Mouse (Mus musculus): ENCODE results near the gene Sec22c. TPM values are rescaled to one million over a fixed set of nuclear protein-coding genes. Genes with fewer than 3 reads are reported as not detected.

Sec22c gene
- polyA plus RNA-seq, 1 experiment from 2014 or later = 5.4 TPM

DNA sequence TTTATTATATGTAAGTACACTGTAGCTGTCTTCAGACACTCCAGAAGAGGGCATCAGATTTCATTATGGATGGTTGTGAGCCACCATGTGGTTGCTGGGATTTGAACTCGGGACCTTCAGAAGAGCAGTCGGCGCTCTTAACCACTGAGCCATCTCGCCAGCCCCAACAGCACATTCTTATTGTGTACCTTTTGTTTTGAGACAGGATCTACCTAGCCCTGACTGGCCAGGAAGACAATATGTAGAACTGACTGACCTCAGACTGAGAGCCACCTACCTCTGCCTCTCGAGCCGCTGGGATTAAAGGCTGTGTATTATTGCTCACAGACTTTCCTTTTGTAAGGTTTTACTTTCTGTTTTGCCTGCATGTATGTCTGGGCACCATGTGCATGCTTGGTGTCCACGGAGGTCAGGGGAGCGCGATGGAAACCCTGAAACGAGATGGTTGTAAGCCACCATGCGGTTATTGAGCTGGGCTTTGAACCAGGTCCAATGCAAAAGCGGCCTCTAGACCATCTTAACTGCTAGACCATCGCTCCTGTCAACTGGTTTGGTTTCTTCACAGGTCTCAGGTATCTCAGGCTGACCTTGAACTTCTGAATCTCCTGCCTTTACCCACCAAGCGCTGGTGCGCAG is 12.9 kb upstream of the Sec22c start:
- H3K36me3 ChIP-seq (ENCODE audit: control insufficient read depth, insufficient read depth) = peaks cover 11% of the 10 kb centered on the region; the same call in 1 of the 2 replicates
- H3K27me3 ChIP-seq (ENCODE audit: control insufficient read depth, insufficient read depth, low read length) = no peaks in the 10 kb centered on the region
- peak overlapping the region; percentile 96 for H3K27ac ChIP-seq (ENCODE audit: low read length)
- ATAC-seq (replicated peaks; ENCODE audit: extremely low read depth, insufficient read depth, low FRiP score) = no peak
- H3K4me2 ChIP-seq (ENCODE audit: low read depth, low read length) = peak overlapping the region; percentile 74
- peak overlapping the region; percentile 93 for H3K4me3 ChIP-seq (ENCODE audit: low read length)
- 70% methylated on average over 15 of the region's 15 CpGs for WGBS
- peaks cover 12% of the 10 kb centered on the region for H3K4me1 ChIP-seq (ENCODE audit: control insufficient read depth, insufficient read depth, low read length)
- H3K9ac ChIP-seq (ENCODE audit: low read length) = peak overlapping the region; percentile 78
- H3K9me3 ChIP-seq (replicated peaks; ENCODE audit: control insufficient read depth, low read length) = peaks cover 4% of the 10 kb centered on the region; the same call in 1 of the 2 replicates

DNA sequence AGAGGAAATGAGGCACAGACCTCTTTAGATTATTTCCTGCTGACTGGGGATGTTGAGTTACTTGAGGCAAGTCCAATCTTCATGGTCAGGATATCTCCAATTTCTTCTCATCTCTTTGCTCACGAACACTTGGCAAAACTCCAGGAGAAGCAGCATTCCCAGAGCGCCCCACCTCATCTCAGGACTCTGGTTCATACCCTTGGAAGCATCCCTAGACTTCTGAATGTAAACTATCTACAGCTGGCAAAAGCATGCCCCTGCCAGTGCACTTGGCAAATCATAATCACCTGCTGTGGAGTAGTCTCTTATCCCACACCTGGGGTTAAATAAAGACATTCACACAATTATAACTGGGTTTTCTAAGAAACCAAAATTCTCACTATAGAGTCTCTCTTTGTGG is 11.8 kb upstream of the Sec22c start:
- H3K4me3 ChIP-seq (ENCODE audit: low read length) = no peak overlapping the region
- no peak overlapping the region for H3K9ac ChIP-seq (ENCODE audit: low read length)
- no peak overlapping the region for H3K27ac ChIP-seq (ENCODE audit: low read length)
- H3K9me3 ChIP-seq (replicated peaks; ENCODE audit: control insufficient read depth, low read length) = peaks cover 4% of the 10 kb centered on the region; the same call in 1 of the 2 replicates
- no peaks in the 10 kb centered on the region for H3K27me3 ChIP-seq (ENCODE audit: control insufficient read depth, insufficient read depth, low read length)
- H3K36me3 ChIP-seq (ENCODE audit: control insufficient read depth, insufficient read depth) = peaks cover 20% of the 10 kb centered on the region
- WGBS = 71% methylated on average over 2 of the region's 2 CpGs
- H3K4me1 ChIP-seq (ENCODE audit: control insufficient read depth, insufficient read depth, low read length) = peaks cover 13% of the 10 kb centered on the region
- no peak overlapping the region for H3K4me2 ChIP-seq (ENCODE audit: low read depth, low read length)
- ATAC-seq (replicated peaks; ENCODE audit: extremely low read depth, insufficient read depth, low FRiP score) = no peak

DNA sequence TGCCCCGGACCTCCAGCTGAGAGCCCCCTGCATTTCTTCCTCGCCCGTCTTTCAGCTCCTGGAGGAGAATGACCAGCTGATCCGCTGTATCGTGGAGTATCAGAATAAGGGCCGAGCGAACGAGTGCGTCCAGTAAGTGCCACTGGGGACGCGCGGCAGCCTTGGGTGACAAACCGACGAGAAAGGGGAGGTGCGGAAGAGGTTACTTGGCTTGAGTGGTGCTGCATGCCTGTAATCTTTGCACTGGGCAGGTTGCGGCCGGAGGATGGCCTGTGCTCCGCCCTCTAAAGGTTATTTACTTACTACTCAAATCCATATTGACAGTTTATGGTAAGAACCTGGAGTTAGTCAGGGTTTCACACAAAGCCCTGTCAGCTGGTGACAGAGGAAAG is 5.3 kb upstream of the Sec22c start:
- no peaks in the 10 kb centered on the region for H3K9me3 ChIP-seq (replicated peaks; ENCODE audit: control insufficient read depth, low read length)
- ATAC-seq (replicated peaks; ENCODE audit: extremely low read depth, insufficient read depth, low FRiP score) = peak; percentile 35
- peaks cover 20% of the 10 kb centered on the region for H3K4me1 ChIP-seq (ENCODE audit: control insufficient read depth, insufficient read depth, low read length)
- peak overlapping the region; percentile 68 for H3K4me2 ChIP-seq (ENCODE audit: low read depth, low read length)
- H3K9ac ChIP-seq (ENCODE audit: low read length) = peak overlapping the region; percentile 97
- peak overlapping the region; percentile 96 for H3K4me3 ChIP-seq (ENCODE audit: low read length)
- 0% methylated on average over 18 of the region's 18 CpGs for WGBS
- H3K36me3 ChIP-seq (ENCODE audit: control insufficient read depth, insufficient read depth) = peaks cover 16% of the 10 kb centered on the region
- H3K27ac ChIP-seq (ENCODE audit: low read length) = peak overlapping the region; percentile 99
- no peaks in the 10 kb centered on the region for H3K27me3 ChIP-seq (ENCODE audit: control insufficient read depth, insufficient read depth, low read length)

DNA sequence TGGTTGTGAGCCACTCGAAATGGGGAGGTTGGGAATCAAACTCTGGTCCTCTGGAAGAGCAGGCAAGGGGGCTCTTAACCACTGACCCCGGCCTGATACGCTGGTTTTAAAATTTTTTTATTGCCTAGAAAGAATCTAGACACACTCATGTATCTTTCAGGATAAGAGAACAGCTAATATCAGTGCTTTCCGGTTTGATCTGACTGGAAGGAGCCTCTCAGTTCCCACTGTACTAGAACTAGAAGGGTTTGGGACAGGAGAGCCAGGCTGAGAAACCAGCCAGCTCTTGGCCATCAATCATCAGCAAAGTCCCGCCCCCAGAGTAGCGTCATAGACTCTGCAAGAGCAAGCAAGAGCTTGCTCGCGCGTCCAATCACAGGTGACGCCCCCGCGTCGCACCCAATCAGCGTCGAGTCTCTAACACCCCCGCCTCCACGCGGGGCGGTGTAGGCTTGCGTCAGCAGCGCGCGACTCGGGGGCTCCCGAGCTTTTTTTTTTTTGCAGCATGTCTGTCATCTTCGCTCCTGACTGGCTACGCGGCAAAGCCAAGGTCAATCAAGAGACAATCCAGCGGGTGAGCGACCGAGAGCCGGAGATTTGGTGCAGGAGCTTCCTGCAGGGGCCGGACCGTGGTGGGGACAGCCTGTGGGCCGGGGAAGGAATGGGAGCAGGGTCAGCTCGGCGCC is 4.8 kb upstream of the Sec22c start, which contains the start of gene Ss18l2:
Gene Ss18l2, plus strand, starts transcription at position 432 of the 686 bp plus-strand sequence.
- Histone ChIP-seq H3K36me3 (ENCODE audit: control insufficient read depth, insufficient read depth) (peaks cover 16% of the 10 kb centered on the region), H3K27ac (ENCODE audit: low read length) (peak within 1 kb of the TSS; percentile 99), H3K9me3 (replicated peaks; ENCODE audit: control insufficient read depth, low read length) (no peaks in the 10 kb centered on the region), H3K4me1 (ENCODE audit: control insufficient read depth, insufficient read depth, low read length) (peaks cover 24% of the 10 kb centered on the region), H3K4me3 (ENCODE audit: low read length) (peak within 1 kb of the TSS; percentile 96), H3K4me2 (ENCODE audit: low read depth, low read length) (peak within 1 kb of the TSS; percentile 68), H3K9ac (ENCODE audit: low read length) (peak within 1 kb of the TSS; percentile 97), H3K27me3 (ENCODE audit: control insufficient read depth, insufficient read depth, low read length) (no peaks in the 10 kb centered on the region)
- ATAC-seq (replicated peaks; ENCODE audit: extremely low read depth, insufficient read depth, low FRiP score) = peak; percentile 99
- WGBS = 4% methylated on average over 37 of the region's 37 CpGs

DNA sequence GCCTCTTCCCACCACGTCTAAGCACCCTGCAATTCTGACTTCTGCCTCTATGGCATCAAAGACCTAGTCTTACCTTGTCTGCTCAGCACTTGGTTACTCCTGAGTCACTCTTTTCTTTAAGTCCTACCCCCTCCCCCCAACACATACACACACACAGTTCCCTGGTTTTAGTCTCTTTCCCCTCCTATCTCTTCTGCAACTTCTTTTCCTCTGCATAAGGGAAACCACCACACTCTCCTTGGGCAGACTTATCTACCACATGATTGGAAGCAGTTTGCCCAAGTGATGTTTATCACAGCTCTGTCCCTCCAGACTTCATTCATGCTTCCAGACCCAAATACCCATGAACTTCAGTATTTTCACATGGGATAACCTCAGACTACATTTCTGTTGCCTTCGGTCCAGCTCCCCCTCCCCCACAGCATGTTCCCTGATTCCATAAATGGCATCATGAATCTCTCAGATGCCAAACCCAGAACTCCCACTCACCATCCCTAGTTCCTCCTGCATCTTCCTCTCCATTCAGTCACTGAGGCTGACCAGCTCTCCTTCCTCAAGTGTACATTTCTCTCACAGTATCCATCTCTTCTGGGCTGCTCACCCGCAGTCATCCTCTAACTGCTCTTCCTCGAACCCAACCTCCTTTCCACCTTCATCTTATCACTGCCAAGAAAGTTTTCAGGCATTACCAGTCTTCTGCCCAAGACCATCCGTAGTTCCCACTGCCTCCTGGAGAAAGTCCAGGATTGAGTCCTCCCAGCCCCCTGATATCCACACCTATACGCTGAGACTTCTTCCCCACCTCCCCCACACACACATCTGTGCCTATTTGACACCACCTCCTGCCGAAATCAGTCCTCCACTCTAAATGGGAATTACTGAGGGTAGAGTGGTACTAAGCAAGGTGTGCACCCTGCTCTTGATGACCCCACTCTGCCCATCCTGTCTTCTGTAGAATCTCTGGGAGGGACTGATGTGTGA is 3.5 kb upstream of the Sec22c start:
- Histone ChIP-seq H3K27ac (ENCODE audit: low read length) (no peak overlapping the region), H3K27me3 (ENCODE audit: control insufficient read depth, insufficient read depth, low read length) (no peaks in the 10 kb centered on the region), H3K4me2 (ENCODE audit: low read depth, low read length) (no peak overlapping the region), H3K4me3 (ENCODE audit: low read length) (no peak overlapping the region), H3K4me1 (ENCODE audit: control insufficient read depth, insufficient read depth, low read length) (peaks cover 30% of the 10 kb centered on the region), H3K9ac (ENCODE audit: low read length) (no peak overlapping the region), H3K36me3 (ENCODE audit: control insufficient read depth, insufficient read depth) (peaks cover 14% of the 10 kb centered on the region), H3K9me3 (replicated peaks; ENCODE audit: control insufficient read depth, low read length) (no peaks in the 10 kb centered on the region)
- no peak for ATAC-seq (replicated peaks; ENCODE audit: extremely low read depth, insufficient read depth, low FRiP score)
- WGBS = 63% methylated on average over 7 of the region's 7 CpGs

DNA sequence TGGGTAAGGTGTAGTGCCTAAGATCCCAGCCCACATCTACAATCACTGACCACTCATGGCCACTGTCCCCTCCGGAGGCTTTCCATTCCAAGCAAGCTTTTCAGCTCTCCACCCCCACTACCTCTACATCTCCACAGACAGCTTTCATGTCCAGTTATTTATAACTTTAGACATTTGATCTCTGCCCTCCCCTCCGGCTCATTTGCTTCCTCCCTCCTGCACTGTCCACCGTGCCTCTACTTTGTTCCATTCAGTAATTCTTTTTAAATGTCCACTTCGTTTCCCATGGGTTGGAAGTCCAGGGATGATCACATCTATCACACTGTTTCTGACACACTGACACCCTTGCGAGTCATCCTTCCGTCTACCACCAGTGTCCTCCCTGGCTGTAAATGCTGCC is 2.5 kb upstream of the Sec22c start:
- 42% methylated on average over 6 of the region's 6 CpGs for WGBS
- Histone ChIP-seq H3K27ac (ENCODE audit: low read length) (no peak overlapping the region), H3K4me1 (ENCODE audit: control insufficient read depth, insufficient read depth, low read length) (peaks cover 30% of the 10 kb centered on the region), H3K36me3 (ENCODE audit: control insufficient read depth, insufficient read depth) (peaks cover 5% of the 10 kb centered on the region), H3K9ac (ENCODE audit: low read length) (no peak overlapping the region), H3K27me3 (ENCODE audit: control insufficient read depth, insufficient read depth, low read length) (no peaks in the 10 kb centered on the region), H3K9me3 (replicated peaks; ENCODE audit: control insufficient read depth, low read length) (no peaks in the 10 kb centered on the region), H3K4me3 (ENCODE audit: low read length) (no peak overlapping the region), H3K4me2 (ENCODE audit: low read depth, low read length) (no peak overlapping the region)
- no peak for ATAC-seq (replicated peaks; ENCODE audit: extremely low read depth, insufficient read depth, low FRiP score)

DNA sequence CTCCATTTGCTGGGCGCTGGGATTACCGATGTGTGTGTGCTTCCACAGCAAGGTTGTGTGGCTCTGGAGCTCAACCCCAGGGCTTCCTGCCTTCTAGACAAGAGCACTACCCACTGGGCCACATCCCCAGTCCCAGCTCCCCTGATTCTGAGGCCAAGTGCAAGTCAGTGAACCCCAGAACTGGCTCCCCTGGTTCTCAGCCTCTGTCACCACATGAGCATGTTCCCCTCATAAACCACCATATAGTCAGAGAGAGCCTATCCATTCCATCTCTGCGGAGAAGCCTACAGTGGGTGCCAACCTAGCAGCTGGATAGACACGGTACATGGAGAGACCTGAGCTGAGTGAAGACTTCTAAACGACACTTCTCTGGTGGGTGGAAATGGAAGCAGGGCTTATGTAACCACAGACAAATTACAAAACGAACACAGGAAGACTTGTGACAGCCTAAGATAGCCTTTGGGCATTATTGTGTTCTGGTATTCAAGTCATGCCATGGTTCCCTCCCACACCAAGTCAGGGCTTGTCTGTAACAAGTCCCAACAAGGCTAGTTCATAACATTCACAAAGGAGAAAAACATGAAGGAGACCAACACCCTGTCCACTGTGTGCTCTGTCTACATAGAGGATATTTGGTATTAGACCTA is 862 bp upstream of the Sec22c start:
- 79% methylated on average over 6 of the region's 6 CpGs for WGBS
- H3K9me3 ChIP-seq (replicated peaks; ENCODE audit: control insufficient read depth, low read length) = no peaks in the 10 kb centered on the region
- H3K4me1 ChIP-seq (ENCODE audit: control insufficient read depth, insufficient read depth, low read length) = peaks cover 21% of the 10 kb centered on the region
- no peak overlapping the region for H3K4me3 ChIP-seq (ENCODE audit: low read length)
- H3K9ac ChIP-seq (ENCODE audit: low read length) = no peak overlapping the region
- no peak for ATAC-seq (replicated peaks; ENCODE audit: extremely low read depth, insufficient read depth, low FRiP score)
- H3K27ac ChIP-seq (ENCODE audit: low read length) = no peak overlapping the region
- no peaks in the 10 kb centered on the region for H3K27me3 ChIP-seq (ENCODE audit: control insufficient read depth, insufficient read depth, low read length)
- H3K4me2 ChIP-seq (ENCODE audit: low read depth, low read length) = no peak overlapping the region
- H3K36me3 ChIP-seq (ENCODE audit: control insufficient read depth, insufficient read depth) = no peaks in the 10 kb centered on the region

DNA sequence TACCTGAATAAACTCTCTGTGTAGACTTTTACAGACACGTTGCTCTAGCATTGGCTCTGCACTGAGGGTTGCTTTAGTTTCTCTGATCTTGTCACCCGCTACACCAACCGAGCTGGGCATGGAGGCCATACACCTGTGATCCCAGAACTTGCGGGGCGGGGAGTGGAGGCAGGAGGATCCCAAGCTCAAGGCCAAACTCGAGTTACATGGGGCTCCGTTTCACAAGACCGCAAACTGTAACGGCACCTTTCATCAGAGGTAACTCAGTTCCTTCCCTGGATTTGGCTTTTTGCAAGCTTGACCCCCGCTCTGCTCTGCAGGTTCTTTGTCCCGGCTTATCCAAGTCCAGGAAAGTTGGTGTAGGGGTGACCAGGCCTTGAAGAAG is 1.0 kb downstream of the Sec22c start:
- ATAC-seq (replicated peaks; ENCODE audit: extremely low read depth, insufficient read depth, low FRiP score) = no peak
- WGBS = 37% methylated on average over 11 of the region's 11 CpGs
- H3K27ac ChIP-seq (ENCODE audit: low read length) = no peak overlapping the region; the same call in 1 of the 2 replicates

More for the DNA sequence above, 1.0 kb downstream of the Sec22c start:
- Histone ChIP-seq H3K36me3 (ENCODE audit: control insufficient read depth, insufficient read depth) (no peaks in the 10 kb centered on the region), H3K4me1 (ENCODE audit: control insufficient read depth, insufficient read depth, low read length) (peaks cover 13% of the 10 kb centered on the region), H3K9ac (ENCODE audit: low read length) (peak overlapping the region; percentile 76), H3K27me3 (ENCODE audit: control insufficient read depth, insufficient read depth, low read length) (no peaks in the 10 kb centered on the region), H3K4me2 (ENCODE audit: low read depth, low read length) (peak overlapping the region; percentile 91), H3K4me3 (ENCODE audit: low read length) (peak overlapping the region; percentile 80), H3K9me3 (replicated peaks; ENCODE audit: control insufficient read depth, low read length) (no peaks in the 10 kb centered on the region)
